Mouse (Mus musculus): ENCODE results near the gene C2cd3.

C2cd3 gene

DNA sequence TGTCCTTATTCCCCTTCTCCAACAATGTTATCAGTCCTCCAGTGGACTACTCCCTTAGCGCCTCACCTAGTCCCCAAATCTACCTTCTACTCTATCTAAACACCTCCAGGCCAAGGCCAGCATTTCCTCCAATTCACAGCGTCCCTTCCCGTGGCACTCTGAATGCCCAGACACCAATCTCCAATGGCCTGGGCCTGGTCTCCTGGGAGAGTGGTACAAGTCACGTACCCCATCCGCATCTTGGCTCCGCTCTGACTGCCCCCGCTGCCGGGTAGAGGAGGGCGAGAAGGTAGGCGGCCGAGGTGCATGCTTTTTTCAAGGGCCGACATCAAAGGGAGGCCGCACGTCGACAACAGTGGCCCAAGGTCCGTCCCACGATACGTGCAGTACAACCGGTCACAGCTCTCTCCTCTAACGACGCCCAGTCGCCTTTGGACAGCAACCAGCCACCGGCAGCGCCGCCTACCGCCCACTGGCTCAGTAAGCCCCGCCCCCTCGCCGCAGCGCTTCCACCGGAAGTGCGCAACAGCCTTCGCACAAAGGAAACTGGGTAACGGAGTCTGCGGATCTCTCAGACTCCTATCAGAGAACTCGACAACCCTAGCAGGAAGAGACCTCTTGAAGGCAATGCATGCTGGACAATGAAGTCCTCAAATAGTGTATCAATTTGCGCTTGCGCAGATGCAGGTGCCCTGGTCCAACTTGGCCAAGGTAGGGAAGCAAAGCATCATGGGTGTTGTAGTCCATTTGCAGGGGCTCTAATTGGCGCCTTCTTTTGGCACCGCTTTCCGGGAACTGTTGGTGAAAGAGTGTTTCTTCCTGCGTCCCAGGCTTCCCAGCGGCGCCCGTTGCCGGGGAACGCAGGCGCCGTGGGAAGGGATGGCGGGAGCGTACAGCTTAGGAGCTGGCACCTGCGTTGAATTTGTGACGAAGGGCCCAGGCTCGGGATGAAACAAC, at the start of gene C2cd3, which contains the start of gene Ppme1:
Gene C2cd3, plus strand, starts transcription at position 739 of the 957 bp plus-strand sequence.
Gene Ppme1, minus strand, starts transcription at position 813 of the 957 bp plus-strand sequence.
- DNase-seq (ENCODE audit: extremely low read depth, low read depth): peak; percentile 100

- no peak for DNase-seq (ENCODE audit: extremely low read depth, low read depth)
Observed at GRCm38 (mm10) chr7:100323721-100324120, 48.3 kb upstream of the C2cd3 start.

DNA sequence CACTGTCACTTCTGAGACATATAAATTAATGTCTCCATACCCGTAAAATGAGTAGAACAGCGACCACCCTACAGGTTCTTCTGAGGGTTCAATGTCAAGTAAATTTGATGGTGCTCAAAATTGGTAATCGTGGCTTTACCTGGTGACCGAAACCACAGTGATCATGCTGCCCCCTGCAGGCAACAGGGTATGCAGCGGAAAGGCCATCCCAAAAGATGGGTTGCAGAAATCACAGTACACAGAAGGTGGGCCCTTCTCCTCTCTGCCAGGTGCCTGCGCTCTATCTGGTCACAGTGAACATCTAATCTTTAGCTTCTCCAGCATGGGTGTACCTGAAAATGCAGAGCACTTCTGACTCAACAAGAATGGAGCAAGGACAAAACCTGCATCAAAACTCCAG, 46.6 kb upstream of the C2cd3 start:
- DNase-seq (ENCODE audit: extremely low read depth, low read depth): no peak

- no peak for DNase-seq (ENCODE audit: extremely low read depth, low read depth)
Observed at GRCm38 (mm10) chr7:100327514-100327913, 44.5 kb upstream of the C2cd3 start.

GRCm38 (mm10) chr7:100328636-100329035, 43.4 kb upstream of the C2cd3 start:
- no peak for DNase-seq (ENCODE audit: extremely low read depth, low read depth)

DNA sequence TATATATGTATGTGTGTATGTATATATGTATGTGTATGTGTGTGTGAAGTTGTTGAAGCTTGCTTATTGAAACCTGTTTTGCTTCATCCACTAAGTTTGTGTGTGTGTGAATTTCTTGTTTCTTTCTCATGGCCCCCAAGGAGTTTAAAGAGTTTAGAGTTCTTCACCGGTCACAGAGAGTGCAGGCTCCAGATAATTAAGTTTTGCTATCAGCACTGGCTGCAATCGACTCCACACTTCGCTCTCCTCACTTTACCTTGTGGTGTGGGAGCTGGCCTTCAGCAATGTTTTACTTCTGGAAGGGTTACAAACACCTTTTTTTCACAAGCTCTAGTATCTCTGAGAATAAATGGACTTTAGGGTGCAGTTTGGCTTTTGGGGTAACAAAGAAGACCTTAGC, 40.8 kb upstream of the C2cd3 start:
- DNase-seq (ENCODE audit: extremely low read depth, low read depth): no peak

DNA sequence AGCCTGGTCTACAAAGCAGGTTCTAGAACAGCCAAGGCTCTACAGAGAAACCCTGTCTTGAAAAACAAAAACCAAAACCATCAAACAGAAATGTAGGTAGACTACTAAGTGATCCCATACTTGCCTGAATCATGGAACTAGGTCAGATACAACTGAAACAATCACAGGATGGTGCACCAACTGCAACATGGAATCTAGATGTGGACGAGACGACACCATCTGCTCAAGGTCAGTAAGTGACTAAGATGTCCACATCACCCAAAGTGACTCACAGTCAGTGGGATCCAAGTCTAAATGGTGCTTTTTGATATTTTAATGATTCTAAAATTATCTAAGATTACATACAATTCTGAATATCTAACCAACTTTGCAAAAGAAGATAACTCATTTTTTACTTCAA, 36.1 kb upstream of the C2cd3 start:
- DNase-seq (ENCODE audit: extremely low read depth, low read depth): no peak

DNA sequence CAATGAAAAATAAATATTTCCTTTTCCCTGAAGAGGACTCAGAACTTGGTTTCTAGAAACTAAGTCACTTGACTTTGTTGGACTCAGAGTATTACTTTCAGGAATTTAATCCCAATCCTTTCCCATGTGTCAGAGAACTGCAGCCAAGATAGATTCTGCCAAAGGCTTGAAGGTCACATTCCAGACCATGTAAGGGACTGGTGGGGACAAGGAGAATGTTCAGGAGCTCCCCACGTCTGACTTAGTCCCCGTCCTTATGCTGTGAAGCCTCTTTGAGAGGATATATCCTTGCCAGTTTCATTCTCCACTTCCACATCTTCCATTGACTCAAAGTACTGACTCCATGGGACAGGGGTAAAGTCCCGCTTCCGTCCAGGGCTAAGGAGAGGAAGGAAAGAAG, 17.0 kb upstream of the C2cd3 start:
- DNase-seq (ENCODE audit: extremely low read depth, low read depth): no peak

DNA sequence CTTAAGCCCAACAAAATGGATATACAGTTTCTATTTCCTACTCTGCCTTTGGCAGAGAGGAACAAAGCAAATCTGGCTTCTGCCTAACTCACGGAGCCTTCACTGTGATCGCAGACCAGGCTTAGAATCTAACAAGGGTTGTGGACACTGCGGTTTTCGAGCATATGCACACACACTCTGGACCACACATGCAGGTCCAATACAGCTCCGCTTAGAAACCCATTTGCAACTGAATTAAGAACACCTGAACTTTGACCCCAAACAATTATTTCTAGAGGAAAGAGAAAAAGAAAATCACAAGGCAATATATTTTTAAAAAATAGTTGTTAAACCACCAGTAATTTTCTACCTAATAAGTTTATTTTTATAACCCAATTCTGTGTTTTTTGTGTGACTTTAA, 15.7 kb upstream of the C2cd3 start:
- no peak for DNase-seq (ENCODE audit: extremely low read depth, low read depth)

DNA sequence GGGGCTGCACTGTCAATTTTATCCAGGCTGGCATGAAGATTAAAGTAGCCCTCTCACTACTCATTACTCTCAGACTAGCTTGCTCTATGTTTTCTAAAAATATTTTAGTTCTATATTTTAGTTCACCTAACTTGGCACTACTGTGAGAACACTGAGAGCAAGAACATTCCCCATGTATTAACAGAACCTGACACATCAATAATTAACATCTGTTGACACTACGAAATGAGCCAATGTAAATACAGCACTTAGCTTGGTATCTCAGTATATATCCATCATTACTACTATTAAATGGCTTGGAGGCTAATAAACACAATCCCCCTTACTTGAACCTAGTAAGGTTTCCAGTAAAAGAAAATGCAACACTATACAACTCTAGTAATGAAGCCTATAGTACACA, 15.3 kb upstream of the C2cd3 start:
- DNase-seq (ENCODE audit: extremely low read depth, low read depth): no peak

GRCm38 (mm10) chr7:100357856-100358255, 14.2 kb upstream of the C2cd3 start:
- DNase-seq (ENCODE audit: extremely low read depth, low read depth): no peak

DNA sequence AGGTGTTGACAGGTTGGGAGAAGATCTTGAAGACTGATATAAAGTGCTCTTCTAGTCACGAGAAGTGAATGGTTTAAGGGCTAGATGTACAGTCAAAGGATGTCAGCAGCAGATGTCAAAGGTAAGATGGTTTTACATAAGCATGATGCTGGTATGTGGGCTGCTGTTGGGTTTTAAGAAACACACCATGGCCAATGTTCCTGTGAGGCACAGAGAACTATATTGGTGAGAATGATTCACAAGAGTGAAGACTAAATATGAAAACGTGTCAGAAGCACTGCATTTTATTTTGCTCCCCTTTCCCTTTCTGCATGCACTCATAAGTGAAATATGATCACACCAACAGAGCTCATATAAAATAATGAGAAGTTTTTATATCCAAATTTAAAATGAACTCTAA, 8.9 kb upstream of the C2cd3 start:
- DNase-seq (ENCODE audit: extremely low read depth, low read depth): no peak

DNA sequence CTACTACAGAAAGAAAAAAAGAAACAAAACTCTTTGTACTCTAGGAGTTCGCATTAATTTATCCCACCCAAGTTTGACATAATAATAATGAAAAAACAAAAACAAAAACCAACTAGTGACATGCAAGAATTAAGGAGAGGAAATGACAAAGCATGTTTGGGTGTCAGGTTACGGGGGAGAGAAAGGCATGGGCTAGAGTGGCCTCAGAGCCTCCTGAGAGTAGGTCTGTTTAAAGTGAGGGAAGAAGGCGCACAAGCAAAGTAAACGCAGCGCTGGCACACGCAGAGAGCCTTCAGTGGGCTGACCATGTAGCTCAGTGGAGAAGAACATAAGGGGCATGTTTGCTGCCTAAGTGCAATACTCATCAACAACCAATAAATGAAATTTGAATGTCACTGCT, 7.1 kb upstream of the C2cd3 start:
- no peak for DNase-seq (ENCODE audit: extremely low read depth, low read depth)

- peak; percentile 26 for DNase-seq (ENCODE audit: extremely low read depth, low read depth)
Observed at GRCm38 (mm10) chr7:100372452-100372980, 483 bp downstream of the C2cd3 start.

- DNase-seq (ENCODE audit: extremely low read depth, low read depth): no peak
Observed at GRCm38 (mm10) chr7:100378257-100378656, 6.2 kb downstream of the C2cd3 start.

DNA sequence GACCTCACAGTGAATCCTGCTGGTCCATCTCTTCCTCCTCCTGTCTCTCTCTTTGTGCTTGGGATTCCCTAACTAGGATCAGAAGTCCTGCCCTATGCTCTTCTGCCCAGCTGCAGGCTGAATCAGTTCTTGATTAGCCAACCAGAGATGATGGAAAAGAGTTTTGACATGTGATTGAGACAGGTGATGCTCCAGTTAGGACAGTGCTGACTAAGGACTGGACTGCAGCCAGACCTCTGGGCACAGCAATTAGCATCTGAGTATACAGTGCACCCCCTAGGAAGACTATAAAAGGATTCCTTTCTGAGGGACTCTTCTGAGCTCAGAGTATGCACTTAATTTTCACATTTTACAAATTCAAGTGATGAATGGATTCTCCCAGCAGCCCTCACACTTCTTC, 9.1 kb downstream of the C2cd3 start:
- no peak for DNase-seq (ENCODE audit: extremely low read depth, low read depth)

DNA sequence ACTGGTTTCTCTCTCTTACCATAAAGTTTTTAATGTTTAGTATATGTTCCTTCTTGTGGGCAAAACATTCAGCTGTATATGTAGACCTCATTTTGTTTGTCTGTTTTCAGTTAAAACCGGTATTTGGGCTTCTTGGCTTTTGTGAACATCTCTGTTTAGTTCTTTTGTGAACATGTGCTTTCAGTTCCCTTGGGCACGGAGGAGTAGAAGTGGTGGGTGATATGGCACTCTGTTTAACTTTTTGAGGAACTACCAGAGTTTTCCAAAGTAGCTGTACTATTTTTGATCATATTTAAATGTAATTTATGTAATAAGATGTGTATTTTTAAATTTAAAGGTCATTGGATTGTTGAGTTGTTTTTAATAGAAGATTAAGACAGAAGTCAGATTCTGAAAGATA, 11.2 kb downstream of the C2cd3 start:
- DNase-seq (ENCODE audit: extremely low read depth, low read depth): no peak

DNA sequence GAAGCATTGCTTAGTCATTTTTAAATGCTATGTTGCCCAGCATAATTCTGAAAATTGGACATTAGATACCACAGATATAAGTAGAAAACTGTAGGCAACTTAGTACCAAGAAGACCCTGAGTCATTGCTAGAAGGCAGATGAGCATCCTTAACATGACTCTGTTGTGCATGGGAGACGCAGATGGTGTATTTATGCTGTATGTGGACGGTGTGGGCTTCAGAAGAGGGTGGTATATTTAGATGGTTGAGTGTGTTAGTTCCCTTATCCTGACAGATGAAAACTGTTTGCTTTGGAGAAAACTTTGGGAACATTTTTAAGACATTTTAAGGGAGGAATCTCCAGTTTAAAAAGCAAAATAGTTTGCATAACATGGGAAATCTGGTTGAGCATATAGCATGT, 16.1 kb downstream of the C2cd3 start:
- DNase-seq (ENCODE audit: extremely low read depth, low read depth): no peak

GRCm38 (mm10) chr7:100390166-100390565, 18.1 kb downstream of the C2cd3 start:
- DNase-seq (ENCODE audit: extremely low read depth, low read depth): no peak

DNA sequence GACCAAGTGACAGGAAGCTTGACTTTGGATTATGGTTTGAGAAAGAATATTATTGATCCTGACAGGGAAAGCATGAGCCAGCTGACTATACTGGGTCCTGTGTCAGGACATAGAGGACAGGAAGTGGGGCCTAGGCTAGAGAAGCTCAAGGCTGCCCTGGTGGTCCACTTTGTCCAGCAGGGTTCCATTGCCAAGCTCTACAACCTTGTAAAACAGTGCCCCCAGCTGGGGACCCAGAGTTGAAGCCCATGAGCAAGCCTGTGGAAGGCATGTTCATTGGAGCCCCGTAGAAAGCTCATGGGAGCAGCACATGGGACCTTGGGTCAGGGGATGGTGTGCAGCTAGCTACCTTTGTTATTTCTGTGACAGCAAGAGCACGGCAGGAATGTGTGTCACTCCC, 20.2 kb downstream of the C2cd3 start:
- no peak for DNase-seq (ENCODE audit: extremely low read depth, low read depth)

GRCm38 (mm10) chr7:100399231-100399913, 27.3 kb downstream of the C2cd3 start:
- DNase-seq (ENCODE audit: extremely low read depth, low read depth): no peak

DNA sequence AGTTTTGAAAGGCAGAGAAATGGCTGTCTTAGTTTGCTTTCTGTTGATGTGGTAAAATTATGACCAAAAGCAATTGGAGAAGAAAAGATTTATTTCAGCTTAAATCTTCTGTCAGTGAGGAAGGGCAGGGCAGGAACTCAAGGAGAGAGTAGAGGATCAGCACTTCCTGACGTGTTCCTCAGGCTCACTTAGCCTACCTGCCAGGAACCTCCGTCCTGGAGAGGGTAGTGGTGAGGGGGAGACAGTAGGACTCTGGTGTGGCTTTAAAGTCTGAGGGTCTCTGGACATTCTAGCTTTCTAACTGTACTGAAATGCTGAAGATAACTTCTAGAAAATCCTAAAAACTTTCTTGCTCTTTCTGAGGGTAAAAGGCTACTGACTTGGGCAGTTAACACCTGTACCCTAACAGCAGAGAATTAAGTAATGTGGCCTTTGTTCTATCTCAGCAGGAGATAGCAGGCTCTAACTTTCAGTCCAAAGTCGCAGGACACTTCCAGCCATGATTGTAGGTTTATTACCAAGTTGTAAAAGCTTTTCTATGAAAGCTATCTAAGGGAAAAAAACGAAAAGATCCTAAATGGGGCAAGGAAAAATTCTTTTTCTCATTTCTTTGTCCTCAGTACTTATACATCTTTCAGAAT, 29.0 kb downstream of the C2cd3 start:
- DNase-seq (ENCODE audit: extremely low read depth, low read depth): no peak

Measured in MEL-GATA-1-ER (cell line).